Mouse (Mus musculus) retina, postnatal 7 days (tissue): ENCODE results near the gene Ttyh2.

Experiments
- DNase-seq: peaks from one replicate; pipeline ENCODE4 v3.0.0-alpha.2; 2012; ENCODE audit warnings: low read depth, low spot score

Ttyh2 gene

DNA sequence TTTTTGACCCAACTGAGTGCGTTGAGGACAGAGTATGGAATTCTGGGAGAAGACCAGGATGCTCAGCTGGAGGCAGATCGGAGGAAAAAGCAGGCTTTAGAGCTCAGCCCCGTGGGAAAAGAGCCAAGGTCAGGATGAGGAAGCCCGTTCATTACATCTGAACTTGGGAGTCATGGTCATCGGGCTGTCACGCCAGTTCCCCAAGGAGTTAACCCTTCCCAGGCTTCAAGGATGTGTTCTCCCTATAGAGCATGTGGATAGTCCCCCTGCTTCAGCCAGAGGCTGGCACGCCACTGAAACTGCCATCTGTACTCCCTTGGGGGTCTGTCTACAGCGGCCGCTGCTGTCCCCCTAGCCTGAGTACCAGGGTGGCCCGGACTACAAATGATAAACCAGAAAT lies 5.1 kb downstream of the Ttyh2 start:
- no peak for DNase-seq

DNA sequence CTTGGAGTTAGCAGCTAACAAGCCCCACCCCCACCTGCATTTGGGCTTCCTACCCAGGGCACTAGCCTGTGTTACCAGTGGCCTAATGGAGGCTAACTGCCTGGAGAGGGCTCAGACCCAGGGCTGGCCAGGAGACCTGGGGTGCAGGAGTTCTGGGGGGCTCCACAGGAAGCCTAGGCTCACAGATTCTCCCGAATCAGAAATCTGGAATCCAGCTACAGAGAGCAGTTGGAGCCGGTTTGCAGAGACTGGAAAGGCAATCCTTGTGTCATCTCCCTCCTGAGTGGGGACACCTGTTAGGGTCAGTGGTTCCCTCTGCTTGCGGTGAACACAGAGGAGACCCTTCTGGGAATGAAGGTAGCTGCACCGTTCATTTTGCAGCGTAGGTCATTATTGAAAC lies 5.8 kb downstream of the Ttyh2 start:
- no peak for DNase-seq

DNA sequence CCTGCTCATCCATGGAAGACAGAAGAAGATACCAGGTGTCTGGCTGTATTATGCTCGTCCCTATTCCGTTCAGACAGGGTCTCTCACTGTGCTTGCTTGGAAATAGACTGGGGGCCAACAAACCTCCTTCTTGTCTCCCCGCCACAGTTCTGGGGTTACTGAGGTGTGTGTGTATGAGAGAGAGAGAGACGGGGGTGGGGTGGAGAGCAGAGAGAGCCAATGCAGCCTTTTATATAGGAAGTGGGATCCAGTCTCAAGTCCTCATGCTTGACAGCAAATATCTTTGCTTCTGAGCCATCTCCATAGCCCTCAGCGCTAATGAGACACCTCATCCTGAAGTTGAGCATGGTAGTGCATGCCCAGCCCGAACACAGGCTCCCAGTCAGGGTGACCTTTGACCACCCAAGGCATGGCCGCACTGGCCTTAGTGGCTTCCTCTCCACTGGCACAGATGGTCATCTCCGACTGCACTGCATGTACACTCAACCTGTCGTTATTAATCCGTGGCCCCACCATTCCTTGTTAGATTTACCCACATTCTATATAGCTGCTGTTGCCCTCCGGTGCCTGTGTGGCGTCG lies 7.2 kb downstream of the Ttyh2 start:
- no peak for DNase-seq

DNA sequence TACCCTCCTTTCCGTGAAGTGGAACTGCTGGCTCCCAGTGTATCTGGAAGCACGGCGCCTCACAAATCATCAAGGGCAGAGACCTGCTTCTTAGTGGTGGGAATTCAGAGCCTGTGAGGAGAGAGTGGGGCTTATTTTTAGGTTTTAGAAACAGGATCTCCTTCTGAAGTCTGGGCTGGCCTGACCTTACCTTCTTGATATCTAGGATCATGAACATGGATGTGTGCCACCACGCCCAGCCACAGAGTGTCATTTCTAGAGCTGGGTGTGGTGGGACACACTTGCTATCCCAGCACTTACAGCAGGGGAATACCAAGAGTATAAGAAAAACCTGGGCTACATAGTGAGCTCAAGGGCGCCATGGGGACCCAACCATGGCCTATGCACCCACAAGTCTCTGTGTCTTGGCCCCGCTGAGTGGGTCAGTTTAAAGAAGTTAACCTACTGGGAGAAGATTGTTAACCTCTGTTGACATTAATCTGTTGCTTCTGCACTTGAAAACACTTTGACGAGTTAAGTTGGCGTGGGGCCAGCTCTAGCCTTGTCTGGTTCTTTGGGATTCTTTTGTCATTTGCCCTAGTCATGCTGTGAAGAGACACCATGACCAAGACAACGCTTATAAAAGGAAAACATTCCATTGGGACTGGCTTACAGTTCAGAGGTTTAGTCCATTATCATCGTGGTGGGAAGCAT lies 7.9 kb downstream of the Ttyh2 start:
- DNase-seq = no peak

DNA sequence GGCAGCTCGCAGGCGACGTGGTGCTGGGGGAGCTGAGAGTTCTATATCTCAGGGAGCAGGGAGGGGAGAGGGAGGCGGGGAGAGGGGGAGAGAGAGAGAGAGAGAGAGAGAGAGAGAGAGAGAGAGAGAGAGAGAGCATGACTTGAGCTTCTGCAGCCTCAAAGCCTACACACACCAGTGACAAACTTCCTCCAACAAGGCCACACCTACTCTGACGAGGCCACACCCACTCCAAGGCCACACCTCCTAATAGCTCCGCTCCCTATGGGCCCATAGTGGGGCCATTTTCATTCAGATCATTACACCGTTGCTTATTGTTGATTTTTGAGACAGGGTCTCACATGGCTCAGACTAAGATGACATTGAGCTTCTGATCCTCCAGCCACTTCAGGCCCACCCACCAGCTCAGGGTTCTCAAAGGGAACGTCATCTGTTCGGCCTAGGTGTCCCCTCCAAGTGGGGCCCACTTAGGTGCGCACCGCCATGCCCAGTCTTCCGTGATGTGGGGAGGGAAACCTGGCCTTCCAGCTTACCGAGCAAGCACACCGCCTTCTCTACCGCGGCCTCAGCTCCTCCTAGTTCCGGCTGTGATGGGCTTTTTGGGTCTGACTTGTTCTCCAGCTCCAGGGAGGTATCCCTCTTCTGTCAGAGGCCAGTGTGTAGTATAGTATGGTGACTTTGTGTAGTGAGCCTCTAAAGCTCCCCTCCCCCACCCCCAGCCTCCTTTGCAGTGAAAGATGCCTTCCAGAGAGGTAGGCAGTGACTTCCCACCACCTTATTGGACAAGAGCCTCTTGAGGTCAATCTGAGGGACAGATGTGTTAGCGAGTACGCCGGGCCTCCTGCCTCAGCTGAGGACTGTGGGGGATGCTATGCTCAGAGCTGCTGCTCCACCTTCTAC lies 8.7 kb downstream of the Ttyh2 start:
- no peak for DNase-seq

DNA sequence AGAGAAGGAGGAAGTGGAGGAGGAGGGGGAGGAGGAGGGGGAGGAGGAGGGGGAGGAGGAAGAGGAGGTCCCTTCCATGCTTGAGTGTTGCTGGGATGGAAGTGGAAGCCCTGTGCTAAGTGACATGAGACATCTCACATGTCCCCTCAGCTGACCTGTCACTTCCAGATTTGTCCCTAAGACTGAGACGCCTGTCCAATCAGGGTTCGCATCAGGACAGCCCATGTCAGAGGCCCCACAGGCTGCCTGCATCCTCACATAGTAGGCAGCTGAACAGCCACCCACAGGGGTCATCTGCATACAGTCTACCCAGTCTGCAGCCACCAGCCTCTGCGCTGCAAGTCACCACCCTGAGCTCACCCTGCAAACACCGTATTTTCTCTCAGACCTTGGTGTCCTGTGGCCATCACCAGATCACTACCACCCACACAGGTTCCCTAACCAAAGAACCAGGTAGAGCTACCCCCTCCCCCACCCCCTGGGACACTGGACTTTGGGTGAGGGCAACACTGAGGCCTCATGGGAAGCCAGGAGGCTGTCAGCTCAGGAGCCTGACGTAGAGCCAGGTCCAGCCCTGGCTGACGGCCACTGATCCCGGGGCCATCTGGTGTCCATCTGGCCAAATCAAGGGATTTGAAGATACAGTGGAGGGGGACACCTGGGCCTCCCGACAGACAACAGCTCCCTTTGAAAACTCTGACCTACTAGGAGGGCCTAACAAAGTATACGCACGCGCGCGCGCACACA lies 9.6 kb downstream of the Ttyh2 start:
- peak; percentile 88 for DNase-seq

DNA sequence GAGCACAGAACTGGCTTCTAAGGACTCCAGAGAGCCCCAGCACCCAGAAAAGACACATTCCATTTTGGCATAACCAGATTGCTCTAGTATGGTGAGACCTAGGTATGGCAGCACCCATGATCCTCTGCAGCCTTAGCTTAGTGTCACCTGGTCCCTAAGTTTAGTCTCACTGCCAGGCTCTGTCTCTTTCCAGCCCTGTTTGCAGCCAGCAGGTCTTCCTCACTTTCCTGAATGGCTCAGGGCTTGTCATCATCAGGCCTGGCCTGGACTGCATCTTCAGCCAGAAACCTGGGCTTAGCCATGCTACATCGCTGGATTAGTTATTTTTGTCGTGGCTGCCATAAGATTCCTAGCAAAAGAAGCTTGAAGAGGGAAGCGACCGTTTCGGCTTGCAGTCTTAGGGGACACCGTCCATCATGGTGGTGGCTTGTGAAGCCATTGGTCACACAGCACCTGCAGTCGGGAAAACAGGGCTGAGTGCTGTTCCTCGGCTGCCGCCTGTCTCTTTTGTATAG lies 10.4 kb downstream of the Ttyh2 start:
- no peak for DNase-seq

DNA sequence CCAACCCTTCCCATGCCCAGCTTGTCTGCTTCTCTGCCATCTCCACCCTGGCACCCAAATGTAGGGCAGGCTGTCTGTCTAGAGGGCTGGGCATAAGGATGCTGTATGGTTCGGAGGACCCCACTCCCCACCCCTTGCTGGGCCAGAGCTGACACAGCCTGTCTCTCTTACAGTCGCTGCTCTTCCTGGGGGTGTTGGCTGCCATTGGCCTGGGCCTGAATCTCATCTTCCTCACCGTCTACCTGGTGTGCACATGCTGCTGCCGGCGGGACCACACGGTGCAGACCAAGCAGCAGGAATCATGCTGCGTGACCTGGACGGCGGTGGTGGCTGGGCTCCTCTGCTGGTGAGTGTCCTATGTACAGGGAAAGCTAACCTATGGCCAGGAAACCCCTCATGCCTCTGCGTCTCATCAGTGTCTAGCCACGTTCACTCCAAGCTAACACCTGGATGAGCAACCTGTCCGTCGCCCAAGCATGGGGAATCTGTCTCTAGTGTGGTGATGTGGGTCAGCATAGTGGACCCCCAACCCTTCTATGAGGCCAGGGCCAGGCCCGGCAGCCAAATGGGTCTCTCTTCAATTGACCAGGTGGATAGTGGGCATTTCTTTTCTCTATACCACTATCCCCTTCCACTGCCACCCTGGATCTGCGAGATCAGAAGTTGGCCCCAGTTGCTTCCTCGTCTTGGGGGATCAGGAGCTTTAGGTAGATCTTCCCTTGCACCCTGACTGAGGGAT lies 11.2 kb downstream of the Ttyh2 start:
- no peak for DNase-seq

DNA sequence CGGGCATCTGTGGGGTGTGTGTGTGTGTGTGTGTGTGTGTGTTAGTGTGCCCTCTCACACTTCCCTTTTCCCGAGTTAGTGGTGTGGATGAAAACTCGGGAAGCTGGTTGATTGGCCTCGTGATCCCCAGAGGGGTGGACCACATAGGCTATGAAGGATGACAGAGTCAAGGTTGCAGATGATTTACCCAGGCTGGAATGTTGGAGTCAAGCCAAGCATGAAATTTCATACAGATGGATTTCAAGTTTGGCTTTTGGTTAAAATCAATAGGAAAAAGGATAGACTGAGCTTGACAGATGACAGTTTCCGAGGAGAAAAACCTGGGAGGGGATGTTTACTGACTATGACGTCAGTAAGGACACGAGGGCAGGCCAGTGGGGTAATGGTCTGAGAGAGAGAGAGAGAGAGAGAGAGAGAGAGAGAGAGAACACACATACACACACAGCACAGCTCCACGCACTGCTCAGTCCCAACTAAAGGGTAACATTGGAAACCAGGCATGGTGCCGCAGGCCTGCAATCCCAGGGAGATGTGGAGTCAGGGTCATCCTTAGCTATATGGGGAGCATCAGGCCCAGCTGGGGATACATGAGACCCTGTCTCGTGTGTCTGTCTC lies 12.4 kb downstream of the Ttyh2 start:
- no peak for DNase-seq

DNA sequence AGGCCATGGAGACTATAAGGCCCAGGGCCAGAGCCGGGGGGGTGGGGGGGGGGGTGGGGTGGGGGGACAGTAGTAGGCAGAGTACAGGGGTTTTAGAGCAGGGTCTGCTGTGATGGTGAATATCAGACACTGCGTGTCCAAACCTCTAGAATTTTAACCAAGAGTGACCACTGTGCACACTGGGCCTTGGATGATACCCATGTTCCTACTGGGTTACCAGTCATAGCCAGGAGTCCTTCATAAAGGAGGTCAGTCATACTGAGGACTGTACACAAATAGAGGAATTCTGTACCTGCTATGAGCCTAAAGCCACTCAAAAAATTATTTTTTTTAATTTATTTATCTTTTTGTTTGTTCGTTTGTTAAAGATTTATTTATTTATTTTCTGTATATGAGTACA lies 13.5 kb downstream of the Ttyh2 start:
- DNase-seq = no peak

DNA sequence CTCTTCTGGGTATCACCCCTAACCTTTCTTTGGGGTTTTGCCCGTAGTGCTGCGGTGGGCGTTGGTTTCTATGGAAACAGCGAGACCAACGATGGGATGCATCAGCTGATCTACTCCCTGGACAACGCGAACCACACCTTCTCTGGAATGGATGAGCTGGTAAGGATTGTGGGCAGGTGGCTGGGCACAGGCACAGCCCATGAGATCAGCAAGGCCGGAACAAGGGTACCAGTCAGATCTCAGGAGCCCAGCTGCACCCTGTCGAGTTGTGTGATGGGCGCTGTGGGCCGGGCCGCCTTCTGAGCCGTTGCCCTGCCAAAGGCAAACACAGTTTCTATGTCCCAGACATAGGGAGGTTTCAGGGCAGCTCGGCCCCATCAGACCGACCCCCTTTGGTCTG lies 15.0 kb downstream of the Ttyh2 start:
- no peak for DNase-seq

DNA sequence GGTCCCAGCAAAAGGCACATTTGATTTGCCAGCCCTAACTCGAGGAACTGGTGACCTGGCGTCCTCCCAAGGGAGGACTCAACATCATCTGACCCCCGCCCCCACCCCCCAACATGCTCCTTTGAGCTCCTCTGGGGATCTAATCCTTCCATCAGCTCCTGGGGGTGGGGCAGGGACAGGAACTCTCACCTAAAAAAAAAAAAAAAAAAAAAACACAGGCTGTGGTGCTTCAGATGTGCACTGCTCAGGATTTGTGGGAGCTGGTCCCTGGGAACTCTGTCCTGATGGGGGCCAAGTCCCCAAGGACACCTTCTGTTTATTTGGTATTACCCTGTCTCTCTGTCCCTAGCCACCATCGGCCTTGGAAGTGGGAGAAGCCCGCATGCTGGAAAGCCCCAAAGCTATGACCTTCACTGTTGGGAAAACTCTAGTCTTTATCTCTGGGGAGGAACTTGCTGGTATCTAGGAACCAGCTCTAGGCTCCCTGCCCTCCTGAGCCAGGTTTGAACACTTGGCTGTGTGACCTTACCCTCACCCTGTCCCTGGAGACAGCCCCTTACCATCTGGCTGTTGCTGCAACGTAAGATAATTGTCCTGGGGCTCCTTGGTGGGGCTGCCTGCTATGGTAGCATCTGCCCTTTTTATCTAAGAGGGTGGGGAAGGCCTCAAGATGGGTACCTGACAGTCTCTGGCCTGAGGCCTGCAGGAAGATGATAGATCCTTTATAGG lies 16.4 kb downstream of the Ttyh2 start:
- no peak for DNase-seq

DNA sequence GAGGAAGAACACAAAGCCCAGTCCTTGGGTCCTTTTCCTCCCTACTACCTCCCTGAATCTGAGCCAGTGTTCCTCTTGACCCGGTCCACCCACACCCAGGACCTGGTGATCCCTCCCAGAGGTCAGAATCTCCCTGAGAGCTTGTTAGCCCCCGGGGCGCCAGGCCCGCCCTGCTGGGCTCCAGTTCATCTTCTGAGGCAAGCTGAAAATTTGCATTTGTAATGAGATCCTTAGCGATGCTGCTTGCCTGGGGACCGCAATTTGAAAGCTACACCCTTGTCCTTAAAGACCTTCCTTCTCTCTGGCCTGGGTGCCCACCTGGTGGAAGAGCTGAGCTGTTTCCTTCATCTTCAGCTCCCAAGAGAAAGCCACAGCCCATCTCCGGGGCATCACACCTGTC lies 17.4 kb downstream of the Ttyh2 start:
- DNase-seq = no peak

DNA sequence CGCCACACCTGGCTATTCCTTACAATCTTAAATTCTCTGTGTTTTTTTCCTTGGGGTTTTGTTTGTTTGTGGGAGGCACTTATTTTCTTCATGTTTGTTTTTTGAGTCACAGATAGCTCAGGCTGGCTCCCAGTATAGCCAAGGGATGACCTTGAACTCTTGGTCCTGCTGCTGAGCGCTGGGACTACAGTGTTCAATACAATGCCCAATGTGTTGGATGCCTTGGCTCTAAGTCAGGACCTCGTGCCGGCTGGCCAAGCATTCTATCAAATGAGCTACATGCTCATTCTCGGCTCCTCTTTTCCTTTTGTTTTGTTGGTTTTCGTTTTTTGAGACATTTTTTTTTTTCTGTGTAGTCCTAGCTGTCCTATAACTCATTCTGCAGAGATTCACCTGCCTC lies 18.2 kb downstream of the Ttyh2 start:
- DNase-seq = no peak

DNA sequence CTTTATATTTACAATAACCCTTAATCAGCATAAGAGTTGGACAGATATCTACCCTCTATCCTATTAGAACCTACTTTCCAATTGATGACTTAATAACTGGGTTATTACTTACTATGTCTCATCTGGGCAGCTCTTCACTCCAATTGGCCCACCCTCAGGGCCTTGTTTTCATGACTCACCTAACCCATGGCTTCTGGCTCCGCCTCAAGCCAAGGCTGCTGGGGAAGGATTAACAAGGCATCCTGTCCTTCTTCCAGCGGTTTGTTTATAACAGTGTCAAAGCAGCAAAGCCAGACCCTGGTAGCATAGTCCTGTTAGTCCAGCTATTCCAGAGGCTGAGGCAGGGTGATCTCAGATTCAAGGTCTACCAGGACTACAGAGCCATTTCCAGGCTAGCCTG lies 19.2 kb downstream of the Ttyh2 start:
- DNase-seq = no peak

DNA sequence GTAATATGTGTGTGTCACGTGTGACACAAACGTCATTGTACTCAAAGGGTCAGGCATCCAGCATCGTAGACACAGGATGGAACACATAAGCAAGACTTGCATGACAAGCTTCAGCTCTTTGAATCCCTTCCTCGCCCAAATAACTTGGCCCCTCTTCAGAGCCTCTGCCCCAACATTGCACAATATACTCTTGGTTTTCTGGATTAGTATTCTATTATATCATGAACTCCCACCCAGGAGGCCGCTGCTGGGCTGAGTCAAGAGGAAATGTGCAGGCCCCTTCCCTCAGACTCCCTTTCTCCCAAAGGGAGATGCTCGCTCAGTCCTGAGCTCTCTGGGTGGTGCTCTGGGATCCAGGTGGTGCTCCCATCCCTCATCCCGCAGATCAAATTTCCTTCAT lies 23.3 kb downstream of the Ttyh2 start:
- no peak for DNase-seq

DNA sequence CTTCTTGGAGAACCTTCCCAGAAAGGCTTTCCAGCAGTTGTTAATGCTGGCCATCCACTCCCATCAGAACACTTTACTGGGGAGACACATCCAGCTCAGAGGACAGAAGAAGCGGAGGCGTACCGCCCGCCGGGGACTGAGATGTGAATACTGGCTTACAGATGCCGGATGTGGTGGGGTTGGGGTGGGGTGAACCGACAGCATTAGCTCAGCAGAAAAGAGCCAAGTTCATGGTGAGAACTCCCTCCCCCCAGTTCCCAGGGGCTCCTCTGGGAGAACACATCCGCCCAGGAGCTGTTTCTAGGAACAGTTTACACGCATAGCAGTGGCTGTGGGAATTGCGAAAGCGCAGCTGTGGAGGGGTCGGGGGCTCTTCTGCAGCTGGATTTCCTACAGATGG lies 24.3 kb downstream of the Ttyh2 start:
- DNase-seq = no peak

DNA sequence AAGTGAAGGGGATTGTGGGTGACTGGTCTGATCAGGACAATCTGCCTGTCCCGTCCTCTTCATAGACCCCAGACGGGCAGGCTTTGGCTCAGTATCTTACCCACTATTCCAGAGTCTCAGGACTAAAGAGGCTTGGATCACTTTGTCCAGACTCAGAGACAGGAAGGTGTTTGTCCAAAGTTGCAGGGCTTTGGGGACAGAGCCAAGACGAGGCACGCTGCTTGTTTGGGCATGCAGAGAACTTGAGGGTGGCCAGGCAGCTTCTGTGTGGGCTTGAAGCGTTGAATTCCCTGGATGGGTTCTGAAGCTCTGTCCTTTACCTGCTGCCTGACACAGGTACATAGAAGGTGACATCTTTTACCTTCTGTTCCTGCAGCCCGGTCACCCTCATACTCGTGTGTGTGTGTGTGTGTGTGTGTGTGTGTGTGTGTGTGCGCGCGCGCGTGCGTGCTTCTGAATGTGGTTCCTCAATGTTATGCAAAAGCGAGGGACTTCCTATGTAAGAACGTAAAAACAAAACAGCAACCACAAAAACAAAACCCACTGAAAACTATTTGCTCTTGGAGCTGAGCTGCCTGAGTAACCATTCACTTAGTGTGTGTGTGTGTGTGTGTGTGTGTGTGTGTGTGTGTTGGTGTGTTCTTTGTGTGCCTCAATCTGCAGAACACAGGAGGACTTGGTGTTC lies 27.2 kb downstream of the Ttyh2 start:
- DNase-seq = no peak

DNA sequence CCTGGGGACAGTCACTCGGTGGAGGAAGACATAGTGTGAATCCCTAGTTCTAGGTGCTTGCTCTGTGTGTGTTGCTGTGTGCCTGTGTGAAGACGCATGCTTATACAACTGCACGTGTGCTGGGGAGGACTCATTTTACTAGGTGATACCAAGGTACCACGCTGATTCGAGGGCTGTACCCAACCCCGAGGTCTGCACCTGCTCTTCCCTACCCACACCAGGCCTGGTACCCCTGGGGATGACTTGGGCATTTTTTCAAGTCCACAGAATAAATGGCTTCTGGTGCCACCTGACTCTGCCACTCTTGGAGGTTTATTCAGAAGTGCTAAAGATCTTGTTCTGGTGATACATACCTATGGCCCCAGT lies 27.7 kb downstream of the Ttyh2 start:
- DNase-seq = no peak
